10 mouse cellular contexts compared by ENCODE assay signal in the genomic region with DNA sequence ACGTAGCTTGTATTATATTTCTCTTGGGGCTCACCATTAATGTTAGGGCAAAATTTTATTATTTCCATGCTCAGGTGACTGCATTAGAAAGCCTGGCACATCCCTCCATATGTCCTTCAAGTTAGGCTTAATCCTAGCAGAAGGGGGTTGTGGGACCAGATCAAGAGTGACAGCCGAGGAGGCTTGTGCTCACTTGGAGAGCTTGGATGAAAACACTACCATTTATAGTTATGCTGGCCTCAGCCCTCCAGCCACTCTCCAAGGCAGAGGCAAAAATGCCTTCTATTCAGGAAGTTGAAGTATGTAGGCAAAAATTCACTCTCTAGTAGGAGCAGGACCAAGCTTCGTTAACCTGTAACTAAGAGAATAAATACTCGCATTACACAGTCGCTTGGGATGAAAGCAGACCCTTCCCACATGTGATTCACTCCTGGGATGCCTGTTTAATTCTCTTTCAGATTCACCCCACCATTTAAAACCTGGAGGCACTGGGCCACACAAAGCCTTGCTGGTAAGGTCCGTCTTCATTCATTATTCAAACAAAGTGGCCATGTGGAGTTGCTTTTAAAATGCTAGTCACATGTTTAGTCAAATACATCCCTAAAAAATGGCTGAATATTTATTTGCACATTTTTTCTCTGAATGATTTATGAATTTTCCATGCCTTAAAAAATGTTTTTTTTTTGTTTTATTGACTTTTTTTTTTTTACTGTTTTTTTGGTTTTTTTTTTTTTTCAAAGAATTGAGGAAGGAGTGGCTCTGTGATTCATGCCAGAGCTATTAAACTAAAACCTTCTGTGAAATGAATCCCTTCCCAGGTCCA. TPM values are rescaled to one million over a fixed set of nuclear protein-coding genes. Genes with fewer than 3 reads are reported as not detected.
DNase-seq lines count a peak whose midpoint lies in the region; ATAC-seq and TF ChIP-seq lines count a peak whose summit lies in the region.
"Had no signal": no experiment of that assay in that cellular context is flagged by ENCODE, and none has a peak within 500 bp of the region (broad histone marks: within the 10 kb centered on the region; RNA-seq: fewer than 3 reads in every experiment).

No protein-coding gene starts in this region.

- H3K36me3 ChIP-seq in lung, postnatal 0 days (ENCODE audit: insufficient read depth, low read length) = no peaks in the 10 kb centered on the region
- H3K36me3 ChIP-seq in forebrain, embryonic 14.5 days (ENCODE audit: control insufficient read depth, insufficient read depth, low read length) = no peaks in the 10 kb centered on the region
- no peaks in the 10 kb centered on the region for H3K36me3 ChIP-seq in stomach, embryonic 15.5 days

- 51% methylated on average over 6 of the region's 6 CpGs for WGBS in lung, postnatal 0 days
- 14% methylated on average over 6 of the region's 6 CpGs for WGBS in forebrain, embryonic 14.5 days
- WGBS in stomach, embryonic 15.5 days = 45% methylated on average over 6 of the region's 6 CpGs

- intact Hi-C loops in gastrocnemius, adult 2 months (cut with DNase I) = no loop called here
- intact Hi-C loops in gastrocnemius, postnatal 36 days (cut with DNase I) = no loop called here

- no peak for TF ChIP-seq EP300 in lung, postnatal 0 days (IDR thresholded peaks at IDR 0.05)

- no peak overlapping the region for H3K9ac ChIP-seq in lung, postnatal 0 days (replicated peaks; ENCODE audit: low read depth)
- H3K9ac ChIP-seq in forebrain, embryonic 14.5 days (ENCODE audit: low read length) = no peak overlapping the region
- H3K9ac ChIP-seq in stomach, embryonic 15.5 days = no peak overlapping the region

- TF ChIP-seq CTCF in gastrocnemius, adult 2 months (IDR thresholded peaks at IDR 0.05) = no peak
- TF ChIP-seq CTCF in lung, postnatal 0 days (IDR thresholded peaks at IDR 0.05) = no peak

- H3K27me3 ChIP-seq in lung, postnatal 0 days (replicated peaks; ENCODE audit: insufficient read depth, low read length) = no peaks in the 10 kb centered on the region
- H3K27me3 ChIP-seq in forebrain, embryonic 14.5 days (replicated peaks; ENCODE audit: control insufficient read depth, insufficient read depth, low read length) = no peaks in the 10 kb centered on the region
- no peaks in the 10 kb centered on the region for H3K27me3 ChIP-seq in stomach, embryonic 15.5 days (replicated peaks)

- H3K4me1 ChIP-seq in lung, postnatal 0 days (ENCODE audit: insufficient read depth, low read depth, low read length) = peaks cover 4% of the 10 kb centered on the region; the same call in 1 of the 2 replicates
- peaks cover 5% of the 10 kb centered on the region; the same call in 1 of the 2 replicates for H3K4me1 ChIP-seq in forebrain, embryonic 14.5 days (ENCODE audit: control insufficient read depth, insufficient read depth, low read length)
- H3K4me1 ChIP-seq in stomach, embryonic 15.5 days = 0 out of 2 replicates have a peak, but pooled peaks cover 10% of the 10 kb centered on the region

- DNase-seq in gastrocnemius, adult 2 months = no peak
- no peak for DNase-seq in gastrocnemius, postnatal 36 days
- DNase-seq in lung, postnatal 0 days (ENCODE audit: low spot score) = no peak
- no peak for DNase-seq in lung, postnatal 10 days
- DNase-seq in forebrain, embryonic 14.5 days (ENCODE audit: low spot score) = peak; percentile 37
- DNase-seq in layer of hippocampus, postnatal 36 days = no peak
- no peak for DNase-seq in kidney, adult 11 months
- DNase-seq: cerebellum, postnatal 25 days had no signal

- ATAC-seq in lung, postnatal 0 days = peak; percentile 44
- ATAC-seq in forebrain, embryonic 14.5 days = peak; percentile 58
- no peak for ATAC-seq in stomach, embryonic 15.5 days (ENCODE audit: insufficient read depth, low FRiP score, low read depth)

- no peaks in the 10 kb centered on the region for H3K9me3 ChIP-seq in lung, postnatal 0 days (ENCODE audit: low read length)
- no peaks in the 10 kb centered on the region for H3K9me3 ChIP-seq in forebrain, embryonic 14.5 days (replicated peaks; ENCODE audit: control insufficient read depth, low read length)
- no peaks in the 10 kb centered on the region for H3K9me3 ChIP-seq in stomach, embryonic 15.5 days

- no peak overlapping the region for H3K4me2 ChIP-seq in lung, postnatal 0 days (replicated peaks; ENCODE audit: low read depth, low read length)
- no peak overlapping the region for H3K4me2 ChIP-seq in forebrain, embryonic 14.5 days (ENCODE audit: low read length)
- H3K4me2 ChIP-seq in stomach, embryonic 15.5 days = no peak overlapping the region

- H3K27ac ChIP-seq in gastrocnemius, adult 2 months = 0 out of 2 replicates have a peak overlapping the region, but pooled peaks have one; percentile 10
- no peak overlapping the region for H3K27ac ChIP-seq in lung, postnatal 0 days (ENCODE audit: low read length)
- H3K27ac ChIP-seq in forebrain, embryonic 14.5 days (ENCODE audit: low read depth, low read length) = no peak overlapping the region
- H3K27ac ChIP-seq in stomach, embryonic 15.5 days = peak overlapping the region; percentile 36; the same call in 1 of the 2 replicates
- H3K27ac ChIP-seq: macrophage had no signal

- no peak overlapping the region for H3K4me3 ChIP-seq in gastrocnemius, adult 2 months
- H3K4me3 ChIP-seq in lung, postnatal 0 days (ENCODE audit: low read depth, low read length) = no peak overlapping the region
- no peak overlapping the region for H3K4me3 ChIP-seq in forebrain, embryonic 14.5 days (ENCODE audit: low read depth, low read length)
- H3K4me3 ChIP-seq in stomach, embryonic 15.5 days (replicated peaks) = no peak overlapping the region

RNA-seq across cellular contexts. Expression of a gene that starts 47.4 kb away (rescaled TPM):
- total RNA-seq in gastrocnemius, adult 2 months (2021) = 10 to 100 TPM; 28.0 to 28.9 TPM
- 10 to 100 TPM; 26.0 to 27.1 TPM for total RNA-seq in gastrocnemius, postnatal 36 days (2021)
- 77.1 and 82.5 TPM in 2 replicates for polyA plus RNA-seq in lung, postnatal 0 days (2015; fragmentation: Nextera tagmentation; extraction: Ambion mirVana)
- polyA plus RNA-seq in forebrain, embryonic 14.5 days (2014; fragmentation: Nextera tagmentation; extraction: Ambion mirVana) = 27.8 and 40.4 TPM in 2 replicates
- polyA plus RNA-seq in stomach, embryonic 15.5 days (2015; fragmentation: Nextera tagmentation; extraction: Ambion mirVana) = 103 and 105 TPM in 2 replicates
- 10 to 100 TPM; 58.5 to 70.2 TPM for total RNA-seq in layer of hippocampus, postnatal 36 days (2021)

Comparison
In these comparisons a context has a peak if more than half of its experiments do, and no peak if none do; other contexts are left out.
1. H3K27ac ChIP-seq: peak in gastrocnemius, adult 2 months (single experiment) and stomach, embryonic 15.5 days (single experiment); none in lung, postnatal 0 days (single experiment) and forebrain, embryonic 14.5 days (single experiment).